Mouse (Mus musculus): Measurements from ENCODE around the gene Vdac2. TPM values are rescaled to one million over a fixed set of nuclear protein-coding genes. Genes with fewer than 3 reads are reported as not detected.

The Vdac2 gene
- total RNA-seq, 2 experiments from 2014 or later = 304 to 312 TPM

DNA sequence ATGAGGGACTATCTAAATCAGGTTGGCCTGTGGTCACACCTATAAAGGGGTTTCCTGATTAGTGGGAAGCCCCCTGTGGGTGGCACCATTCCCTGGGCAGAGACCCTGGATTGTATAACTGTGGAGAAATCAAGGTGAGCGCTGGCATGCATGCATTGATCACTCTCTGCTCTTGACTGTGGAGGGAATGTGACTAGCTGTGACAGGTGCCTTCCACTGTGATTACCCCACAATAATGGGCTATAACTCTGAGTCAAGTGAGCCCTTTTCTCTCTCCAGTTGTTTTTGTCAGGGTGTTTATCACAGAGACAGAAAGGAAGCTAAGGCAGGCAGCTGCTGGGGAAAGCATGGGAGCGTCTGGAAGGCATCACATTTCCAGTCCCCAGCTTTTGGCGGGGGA, 8.8 kb upstream of the Vdac2 start:
- no peak for DNase-seq (ENCODE audit: low spot score)

DNA sequence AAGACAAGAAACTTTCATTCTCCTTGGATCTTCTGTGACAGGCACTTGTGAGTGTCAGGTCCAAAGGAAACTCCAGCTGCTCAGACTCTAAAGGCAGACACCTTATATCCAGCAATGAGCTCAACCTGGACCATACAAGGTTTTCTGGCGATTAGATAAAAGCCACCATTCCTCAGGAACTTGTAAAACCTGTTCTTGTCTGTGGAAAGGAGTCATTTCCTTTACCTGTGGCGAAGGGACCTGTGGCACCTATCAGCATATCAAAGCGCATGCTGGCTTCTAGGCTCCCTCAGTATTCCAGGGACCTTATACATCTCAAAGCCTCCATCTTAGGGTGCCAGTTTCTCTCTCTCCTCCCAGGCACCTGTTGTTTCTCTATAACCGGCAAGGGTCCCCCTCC, 7.6 kb upstream of the Vdac2 start:
- DNase-seq (ENCODE audit: low spot score) = no peak

DNA sequence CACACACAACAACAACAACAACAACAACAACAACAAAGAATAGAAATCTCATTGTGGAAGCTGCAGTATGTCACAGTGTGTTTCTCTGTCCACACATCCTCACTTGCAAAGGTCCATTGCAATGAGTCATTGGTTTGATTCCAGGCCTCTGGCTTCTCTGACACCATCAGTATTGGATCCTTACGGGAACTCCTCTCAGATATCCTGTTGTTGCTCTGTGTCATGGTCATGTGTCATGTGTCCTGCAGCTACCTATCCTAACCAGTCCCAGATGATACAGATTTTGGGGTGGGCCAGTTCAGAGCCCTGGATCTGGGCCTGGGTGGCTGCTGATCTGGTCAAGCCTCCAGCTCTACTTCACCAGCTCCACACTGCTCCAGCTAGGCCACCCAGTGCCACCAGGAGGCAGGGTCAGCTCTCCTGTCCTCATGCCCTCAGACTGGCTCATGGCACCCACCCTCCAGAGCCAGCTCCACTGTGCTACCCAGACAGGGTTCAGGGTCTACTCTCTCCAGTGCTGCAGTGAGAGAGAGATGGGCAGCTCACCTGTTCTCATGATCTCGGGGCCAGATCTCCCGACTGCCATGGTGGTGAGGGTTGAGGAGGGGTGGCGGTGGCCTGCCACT, 4.0 kb upstream of the Vdac2 start:
- DNase-seq (ENCODE audit: low spot score) = no peak

DNA sequence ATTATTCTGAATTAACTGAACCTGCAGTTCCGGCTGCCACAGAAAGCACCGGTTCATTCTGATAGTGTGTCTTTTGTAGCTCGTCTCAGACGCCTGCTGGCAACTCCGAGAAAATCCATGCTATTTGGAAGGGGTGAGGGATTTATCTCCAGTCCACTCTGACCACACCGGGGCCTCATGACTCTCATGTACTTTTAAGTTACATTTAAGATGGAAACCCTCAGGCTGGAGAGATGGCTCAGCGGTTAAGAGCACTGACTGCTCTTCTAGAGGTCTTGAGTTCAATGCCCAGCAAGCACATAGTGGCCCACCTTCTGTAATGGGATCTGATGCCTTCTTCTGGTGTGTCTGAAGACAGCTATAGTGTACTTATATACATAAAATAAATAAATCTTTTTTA, 2.7 kb upstream of the Vdac2 start:
- no peak for DNase-seq (ENCODE audit: low spot score)

DNA sequence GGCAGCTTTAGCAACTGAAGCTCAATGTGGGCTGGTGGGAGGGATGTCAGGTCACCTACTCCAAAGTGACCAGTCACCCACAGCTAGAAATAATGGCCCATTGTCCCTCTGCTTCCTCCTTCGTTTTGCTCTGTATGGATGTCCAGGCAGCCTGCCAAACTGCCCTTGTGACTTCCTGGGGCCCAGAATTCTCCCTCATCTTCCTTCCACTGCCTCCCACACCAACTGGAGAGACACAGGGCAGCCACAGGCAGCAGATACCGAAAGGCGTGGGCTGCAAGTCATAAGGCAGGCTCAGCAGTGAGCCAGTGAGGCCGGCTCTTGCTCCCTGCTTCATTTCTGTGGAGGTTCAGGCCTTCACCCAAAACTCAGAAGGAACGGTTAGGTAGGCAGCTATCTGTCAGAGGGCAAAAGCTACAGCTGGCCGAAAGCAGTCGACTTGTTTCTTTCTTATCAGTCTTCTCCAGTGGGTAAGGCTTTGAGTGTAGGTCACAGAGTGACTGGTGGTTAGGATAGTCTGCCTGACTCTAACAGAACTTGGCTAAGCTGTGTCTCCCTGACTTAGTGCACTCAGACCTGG, 2.2 kb upstream of the Vdac2 start:
- peak; percentile 61 for DNase-seq (ENCODE audit: low spot score)

DNA sequence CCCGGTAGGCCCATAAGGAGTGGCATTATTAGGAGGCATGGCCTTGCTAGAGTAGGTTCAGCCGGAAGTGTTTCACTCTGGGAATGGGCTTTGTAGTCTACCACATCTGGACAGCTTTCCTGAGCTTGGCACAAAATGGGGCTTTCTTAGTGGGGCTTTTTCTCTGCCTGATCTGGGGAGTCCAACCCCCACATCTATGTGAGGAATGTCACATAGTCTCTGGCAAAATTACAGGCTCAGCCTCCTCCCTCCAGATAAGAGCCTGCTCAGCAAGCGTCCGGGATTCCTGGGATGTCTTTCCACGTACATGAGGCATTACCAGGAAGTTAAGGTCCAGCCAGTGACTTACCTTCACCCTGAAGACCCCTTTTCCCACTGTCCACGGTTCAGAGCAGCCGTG, 1.1 kb upstream of the Vdac2 start:
- no peak for DNase-seq (ENCODE audit: low spot score)

- DNase-seq (ENCODE audit: low spot score) = no peak
Measured at GRCm38 (mm10) chr14:21825786-21826491, 901 bp downstream of the Vdac2 start.

- peak; percentile 97 for DNase-seq (ENCODE audit: low spot score)
Measured at GRCm38 (mm10) chr14:21830876-21831767, 6.1 kb downstream of the Vdac2 start.

DNA sequence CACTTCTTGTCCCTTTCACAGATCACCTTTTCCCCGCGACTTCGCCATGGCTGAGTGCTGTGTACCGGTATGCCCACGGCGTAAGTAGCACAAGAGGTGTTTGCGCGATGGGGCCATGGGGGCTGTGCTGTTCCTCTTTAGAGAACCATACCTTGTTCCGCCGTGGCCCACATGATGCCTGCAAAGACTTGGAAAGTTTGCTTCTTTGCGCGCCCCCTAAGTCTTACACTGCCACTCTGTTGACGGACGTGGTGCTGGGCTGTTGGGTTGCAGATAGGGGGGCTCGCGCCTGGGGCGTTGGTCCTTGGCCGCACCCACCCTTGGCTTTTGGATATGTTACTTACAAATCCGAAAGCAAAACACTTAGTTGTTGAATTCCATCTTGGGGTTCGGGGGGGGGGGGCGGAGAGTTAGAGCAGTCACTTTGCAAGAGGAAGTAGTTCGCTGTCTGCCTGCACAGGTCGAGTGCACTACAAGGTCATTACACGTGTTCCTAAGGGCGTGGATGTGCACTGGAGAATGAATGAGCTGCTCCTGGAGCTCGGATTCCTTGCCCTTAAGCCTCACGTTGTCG, 6.9 kb downstream of the Vdac2 start:
- no peak for DNase-seq (ENCODE audit: low spot score)

GRCm38 (mm10) chr14:21838336-21839017, 13.4 kb downstream of the Vdac2 start:
- peak; percentile 63 for DNase-seq (ENCODE audit: low spot score)

DNA sequence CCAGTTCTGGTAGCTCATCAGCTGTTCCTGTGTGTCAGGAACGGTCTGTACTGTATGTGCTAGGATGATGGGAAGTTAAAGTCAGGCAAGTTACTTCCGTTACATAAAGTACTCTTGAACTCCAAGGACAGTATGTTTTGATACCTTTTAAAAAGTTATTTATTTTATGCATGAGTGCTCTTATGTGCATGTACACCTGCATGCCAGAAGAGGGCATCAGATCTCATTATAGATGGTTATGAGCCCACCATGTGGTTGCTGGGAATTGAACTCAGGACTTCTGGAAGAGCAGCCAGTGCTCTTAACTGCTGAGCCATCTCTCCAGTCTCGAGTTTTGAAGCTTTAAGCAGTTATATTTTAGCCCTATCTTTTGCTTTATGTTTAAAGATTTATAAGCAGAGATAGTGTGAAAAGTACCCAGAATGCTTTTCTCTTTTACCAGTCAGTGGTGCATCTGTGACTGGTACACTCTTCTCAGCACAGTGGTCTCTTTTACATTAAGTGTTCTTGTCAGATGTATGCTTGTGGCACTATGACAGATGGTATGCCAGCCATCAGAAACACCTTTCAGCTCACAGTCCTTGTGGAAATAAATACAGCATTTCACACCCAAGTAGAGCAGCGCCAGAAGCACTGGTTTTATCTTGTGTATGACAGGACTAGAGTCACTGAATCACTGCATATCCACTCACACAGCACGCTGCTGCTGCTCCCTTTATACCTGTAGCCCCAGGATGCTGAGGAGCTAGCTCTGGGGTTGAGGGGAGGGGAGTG, 17.0 kb downstream of the Vdac2 start:
- DNase-seq (ENCODE audit: low spot score) = no peak

DNA sequence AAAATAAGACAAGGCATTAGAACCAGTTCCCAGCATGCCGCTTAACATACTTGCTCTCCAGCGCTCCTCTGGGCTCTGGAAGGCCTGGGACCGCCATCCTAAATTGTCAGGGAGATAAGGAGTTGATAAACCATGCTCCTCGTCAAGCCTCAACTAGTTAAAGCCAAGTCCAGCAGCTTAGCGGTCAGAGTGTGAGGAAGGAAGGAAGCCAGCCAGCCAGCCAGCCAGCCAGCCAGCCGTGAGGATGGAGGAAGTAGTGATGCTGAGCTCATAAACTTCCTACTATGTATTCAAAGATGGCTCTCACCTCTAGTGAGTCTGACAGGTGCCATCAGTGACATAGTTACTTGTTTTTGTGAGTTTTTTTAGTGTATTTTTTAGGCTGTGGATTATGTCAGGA, 18.2 kb downstream of the Vdac2 start:
- no peak for DNase-seq (ENCODE audit: low spot score)

GRCm38 (mm10) chr14:21846827-21847380, 21.9 kb downstream of the Vdac2 start:
- no peak for DNase-seq (ENCODE audit: low spot score)

GRCm38 (mm10) chr14:21847381-21848165, 22.5 kb downstream of the Vdac2 start:
- DNase-seq (ENCODE audit: low spot score) = no peak

DNA sequence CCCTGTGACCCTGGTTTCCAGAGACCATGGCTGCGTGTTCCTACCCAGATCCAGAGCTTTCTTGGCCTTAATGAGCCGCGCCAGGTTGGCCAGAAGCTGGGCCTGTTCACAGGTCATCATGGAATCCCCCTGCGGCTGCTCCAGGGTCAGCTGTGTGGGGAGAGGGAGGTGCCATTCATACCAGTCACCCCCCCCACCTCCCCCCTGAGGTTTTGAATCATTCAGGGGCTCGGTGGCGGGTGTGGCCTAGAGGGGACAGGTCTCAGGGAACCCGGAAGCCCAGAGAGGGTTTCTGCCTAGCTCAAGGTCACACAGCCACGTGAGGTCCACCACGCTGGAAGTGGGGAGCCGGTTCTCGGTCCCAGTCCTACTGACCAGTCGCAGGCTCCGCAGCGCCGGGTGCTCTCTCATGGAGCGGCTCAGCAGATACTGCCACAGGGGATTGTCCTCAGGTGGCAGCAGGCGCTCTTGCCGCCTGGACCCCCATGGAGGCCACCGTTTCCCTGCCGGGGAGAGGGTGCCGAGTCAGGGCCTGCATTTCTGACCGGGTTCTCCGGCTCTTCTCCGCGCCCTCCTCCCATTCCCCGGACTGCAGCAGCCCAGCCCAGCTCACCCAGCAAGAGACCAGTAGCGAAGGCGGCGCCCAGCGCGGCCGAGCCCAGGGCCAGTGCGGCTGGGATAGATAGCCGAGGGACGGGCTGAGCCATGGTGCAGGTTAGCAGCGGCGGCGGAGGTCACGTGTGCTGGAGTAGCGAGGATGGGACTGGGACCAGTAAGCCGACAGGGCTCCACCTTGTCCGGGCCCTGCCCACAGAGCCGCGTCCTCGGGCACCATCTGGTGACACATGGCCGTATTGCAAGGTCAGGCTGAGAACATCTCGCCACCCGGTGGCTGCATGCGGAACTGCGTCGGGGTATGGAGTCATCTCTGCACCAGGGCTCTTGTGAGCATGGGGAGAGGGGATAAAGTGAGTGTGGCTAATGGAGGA, 23.4 kb downstream of the Vdac2 start, which contains the start of gene Comtd1:
Gene Comtd1 (minus strand): TSS at position 812 of the 989 bp plus-strand sequence.
- peak; percentile 95 for DNase-seq (ENCODE audit: low spot score)

DNA sequence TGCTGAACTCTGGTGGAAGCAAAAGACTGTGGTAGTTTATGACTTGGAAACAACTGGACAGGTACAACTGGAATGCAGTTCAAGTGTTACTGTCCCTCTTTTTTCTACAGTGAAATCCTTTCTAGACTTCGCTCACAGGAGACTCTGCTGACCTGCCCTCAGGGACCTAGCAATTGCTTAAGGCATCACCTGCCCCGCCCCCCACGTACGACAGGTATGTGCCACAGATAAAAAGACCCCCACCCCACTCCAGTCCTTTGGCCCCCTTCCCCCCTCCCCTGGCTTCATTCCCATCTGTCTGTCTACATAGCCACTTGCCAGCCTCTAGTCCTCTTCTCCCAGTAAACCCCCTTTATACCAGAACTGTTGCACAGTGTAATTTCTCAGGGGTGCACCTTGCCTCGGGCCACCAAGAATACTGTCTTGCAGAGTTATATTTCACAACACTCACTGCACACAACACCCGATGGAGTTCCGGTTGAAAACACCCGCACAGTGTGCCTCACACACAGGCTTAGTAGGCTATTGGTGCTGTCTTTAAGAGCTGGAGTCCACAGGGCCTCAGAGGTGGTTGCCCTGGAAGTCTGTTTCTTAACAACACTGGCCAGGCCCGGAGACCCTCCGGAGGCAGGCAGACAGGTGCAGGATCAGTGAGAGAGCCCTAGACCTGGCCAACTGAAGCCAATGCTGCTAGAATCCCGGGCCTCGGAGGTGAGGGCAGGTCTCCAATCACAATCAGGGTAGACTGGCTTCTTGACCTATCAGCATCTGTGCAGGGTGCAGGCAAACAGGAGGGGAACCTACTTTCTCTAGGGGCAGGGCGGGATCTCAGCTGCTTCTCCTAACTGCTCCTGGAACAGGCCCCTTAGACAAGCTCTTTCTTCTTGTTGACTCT, 24.7 kb downstream of the Vdac2 start:
- DNase-seq (ENCODE audit: low spot score) = no peak
